Mouse (Mus musculus) B cell, adult 2 months (primary cell): ENCODE data around the gene Pet117.
"Not testable (repeated sequence)": the region's sequence is repeated elsewhere in the genome, so short reads cannot be mapped to it uniquely, and the experiment has no call there.

Experiments
- DNase-seq, 2 experiments: peaks; one replicate each; pipeline ENCODE4 v3.0.0; 2022

The Pet117 gene

DNA sequence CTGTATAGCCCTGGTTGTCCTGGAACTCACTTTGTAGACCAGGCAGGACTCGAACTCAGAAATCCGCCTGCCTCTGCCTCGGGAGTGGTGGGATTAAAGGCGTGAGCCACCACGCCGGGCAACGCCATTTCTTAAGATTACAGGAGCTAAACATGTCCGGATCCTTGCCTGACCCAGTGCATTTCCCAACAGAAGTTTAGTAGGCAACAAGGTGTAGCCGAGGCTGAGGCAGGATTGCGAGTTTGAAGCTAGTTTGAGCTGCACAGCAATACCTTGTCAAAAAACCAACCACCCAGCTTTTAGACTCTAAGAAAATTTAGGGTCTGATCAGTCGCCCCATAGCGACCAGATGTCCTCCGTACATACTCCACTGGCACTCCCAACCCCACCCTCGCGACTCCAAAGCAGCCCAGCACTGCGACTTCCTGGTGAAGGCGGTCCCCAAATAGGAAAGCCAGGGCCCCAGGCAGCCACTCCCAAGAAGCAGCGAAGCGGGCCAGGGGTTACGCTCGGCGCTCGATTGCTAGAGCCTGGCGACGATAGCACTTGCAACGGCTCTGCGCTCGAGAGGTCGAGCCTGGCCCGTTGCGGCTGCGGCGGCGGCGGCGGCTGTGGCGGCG is at the start of gene Pet117, which contains the start of gene Kat14:
Gene Pet117, plus strand, starts transcription at position 597 of the 620 bp plus-strand sequence.
Gene Kat14, plus strand, starts transcription at position 584 of the 620 bp plus-strand sequence.
- DNase-seq: peak; percentile 90 to 91

DNA sequence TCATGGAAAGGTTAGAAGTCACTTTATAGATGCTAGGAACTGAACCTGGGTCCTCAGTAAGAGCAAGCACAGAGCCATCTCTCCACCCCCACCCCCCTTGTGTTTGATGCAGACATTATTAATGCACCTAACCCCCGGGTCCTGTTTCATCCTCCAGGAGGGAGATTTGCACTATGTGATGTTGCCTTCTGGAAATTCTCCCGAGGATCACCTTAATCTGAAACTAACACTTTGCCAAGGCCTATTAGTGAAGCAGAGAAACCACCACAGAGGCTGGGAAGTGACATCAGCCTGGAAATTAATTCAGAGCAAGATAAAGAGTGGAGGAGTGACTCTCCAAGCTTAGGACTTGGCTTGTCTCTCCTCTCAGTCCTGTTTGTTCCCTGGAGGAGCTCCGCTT is 44.6 kb upstream of the Pet117 start:
- no peak for DNase-seq

- no peak for DNase-seq
These were observed 39.3 kb upstream of the Pet117 start for GRCm38 (mm10) chr2:144329451-144329850.

DNA sequence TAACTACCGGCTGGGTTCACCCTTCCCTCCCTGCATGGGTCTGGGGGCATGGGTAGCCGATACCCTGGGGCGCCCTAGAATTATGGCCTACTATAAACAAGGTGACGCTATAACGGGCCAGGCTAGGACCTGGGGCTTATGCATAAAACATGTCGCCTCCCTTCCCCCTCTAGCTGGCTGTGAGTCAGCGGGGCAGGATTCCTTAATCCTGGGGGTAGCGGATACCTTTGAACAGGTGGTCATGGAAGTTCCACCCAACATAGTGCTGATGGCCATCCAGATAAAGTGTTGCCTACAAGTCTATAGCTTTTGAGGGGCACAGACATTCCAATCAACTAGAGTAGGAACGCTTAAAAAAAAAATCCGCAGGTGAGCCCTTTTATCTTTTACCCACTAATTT is 38.9 kb upstream of the Pet117 start:
- peak; percentile 10 to 19 for DNase-seq

GRCm38 (mm10) chr2:144330352-144330959 is 38.3 kb upstream of the Pet117 start:
- no peak for DNase-seq

DNA sequence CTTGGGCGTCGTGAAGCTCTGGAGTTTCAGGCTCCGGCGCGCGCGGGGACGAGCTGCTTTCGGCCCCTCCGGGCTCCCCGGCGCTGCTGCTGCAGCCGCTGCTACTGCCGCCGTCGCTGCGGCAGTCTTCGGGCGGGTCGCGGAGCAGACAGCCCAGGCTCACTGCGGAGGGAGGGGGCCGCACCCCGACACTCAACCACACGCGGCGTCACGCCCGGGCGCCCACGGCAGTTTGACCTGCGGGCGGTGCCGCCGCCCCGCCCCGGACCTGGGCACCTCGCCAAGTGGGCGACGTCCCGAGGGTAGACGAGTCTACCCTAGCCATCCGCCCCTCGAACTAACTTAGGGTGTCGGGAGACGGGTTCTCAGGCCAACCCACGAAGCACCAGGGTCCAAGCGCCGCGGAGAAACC is 37.8 kb upstream of the Pet117 start:
- DNase-seq: peak; percentile 29 to 38

DNA sequence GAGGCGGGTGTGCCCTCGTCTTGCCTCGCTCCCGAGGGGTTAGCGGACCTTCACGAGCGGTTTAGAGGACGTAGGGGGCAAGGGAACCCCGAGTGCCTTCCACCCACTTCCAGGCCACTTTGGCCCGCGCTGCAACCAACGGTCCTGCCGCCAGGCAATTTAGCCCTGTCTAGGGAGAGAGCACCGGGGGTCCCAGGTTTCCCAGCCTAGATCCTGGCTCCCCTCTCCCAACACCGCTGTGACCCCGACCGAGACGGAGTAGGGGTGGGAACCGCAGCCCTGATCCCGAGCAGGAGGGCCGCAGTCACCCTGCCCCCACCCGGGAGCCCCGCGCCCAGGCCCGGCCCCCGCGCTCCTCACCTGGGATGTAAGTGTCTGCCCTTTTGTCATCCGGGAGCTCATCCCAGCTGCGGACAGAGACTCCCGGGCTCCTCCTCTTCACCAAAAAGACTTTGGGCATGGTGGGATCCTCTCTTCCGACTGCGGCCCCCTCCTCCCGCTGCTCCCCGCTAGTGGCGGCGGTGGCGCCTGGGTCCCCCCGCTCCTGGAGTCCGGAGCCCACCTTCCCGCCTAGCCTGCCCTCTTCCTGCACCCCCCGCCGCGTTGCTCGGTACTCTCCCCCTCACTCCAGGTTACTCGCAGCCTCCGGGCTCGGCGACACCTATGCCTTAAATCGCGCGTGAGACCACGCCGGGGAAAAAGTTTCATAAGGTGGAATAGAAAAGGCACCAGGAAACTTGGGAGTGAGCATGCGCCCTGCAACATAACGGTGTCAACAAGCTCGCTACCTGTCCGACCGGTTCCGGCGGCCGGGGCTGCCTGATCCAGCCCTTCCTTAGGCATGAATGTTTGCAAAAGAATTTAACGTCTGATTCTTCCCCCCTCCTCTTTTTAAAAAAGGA is 37.1 kb upstream of the Pet117 start, which contains the start of gene Ovol2:
Gene Ovol2, minus strand, starts transcription at position 746 of the 902 bp plus-strand sequence.
- DNase-seq: peak; percentile 21

GRCm38 (mm10) chr2:144332486-144332885 is 36.3 kb upstream of the Pet117 start:
- DNase-seq: no peak

- no peak for DNase-seq
These were observed 35.5 kb upstream of the Pet117 start for GRCm38 (mm10) chr2:144333138-144333842.

GRCm38 (mm10) chr2:144337230-144337629 is 31.6 kb upstream of the Pet117 start:
- no peak for DNase-seq

DNA sequence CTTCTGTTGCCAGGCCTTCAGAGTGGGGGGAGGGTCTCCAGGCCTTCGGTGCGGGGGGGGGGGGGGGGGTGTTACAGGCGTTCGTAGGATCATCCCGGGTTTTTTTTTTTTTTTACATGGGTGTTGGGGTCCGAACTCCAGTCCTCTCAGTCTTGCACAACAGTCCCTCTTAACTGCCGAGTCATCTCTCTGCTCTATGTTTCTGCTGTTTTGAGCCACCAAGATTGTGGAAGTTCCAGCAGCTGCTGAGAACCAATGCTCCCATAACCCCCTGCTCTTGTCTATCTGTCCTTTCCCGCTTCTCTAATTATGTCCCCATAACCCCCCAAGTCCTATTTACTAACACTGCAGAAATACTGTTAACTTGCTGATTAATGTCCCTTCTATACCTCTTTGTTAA is 31.1 kb upstream of the Pet117 start:
- DNase-seq: no peak

- DNase-seq: not testable (repeated sequence)
These were observed 30.6 kb upstream of the Pet117 start for GRCm38 (mm10) chr2:144338149-144338548.

DNA sequence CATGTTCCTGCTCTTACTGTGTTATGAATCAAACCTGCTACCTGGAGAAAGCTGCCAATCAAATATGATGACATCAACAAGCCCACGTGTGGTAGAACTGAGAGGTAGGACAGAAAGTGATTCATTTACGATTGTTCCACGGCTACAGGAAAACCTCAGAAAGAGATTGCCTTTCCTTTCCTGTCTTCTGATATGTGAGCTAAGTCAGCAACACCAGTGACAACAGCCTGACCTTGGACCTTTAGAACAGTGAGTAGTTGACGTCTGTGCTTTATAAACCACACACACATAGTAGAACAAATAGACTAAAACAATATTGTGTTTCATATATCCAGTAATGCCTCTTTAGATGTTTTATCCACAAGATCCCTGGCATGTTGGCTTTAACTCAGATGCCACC is 25.6 kb upstream of the Pet117 start:
- no peak for DNase-seq

- DNase-seq: peak in 1 of 2 experiments; percentile 7
These were observed 20.3 kb upstream of the Pet117 start for GRCm38 (mm10) chr2:144348525-144348924.

DNA sequence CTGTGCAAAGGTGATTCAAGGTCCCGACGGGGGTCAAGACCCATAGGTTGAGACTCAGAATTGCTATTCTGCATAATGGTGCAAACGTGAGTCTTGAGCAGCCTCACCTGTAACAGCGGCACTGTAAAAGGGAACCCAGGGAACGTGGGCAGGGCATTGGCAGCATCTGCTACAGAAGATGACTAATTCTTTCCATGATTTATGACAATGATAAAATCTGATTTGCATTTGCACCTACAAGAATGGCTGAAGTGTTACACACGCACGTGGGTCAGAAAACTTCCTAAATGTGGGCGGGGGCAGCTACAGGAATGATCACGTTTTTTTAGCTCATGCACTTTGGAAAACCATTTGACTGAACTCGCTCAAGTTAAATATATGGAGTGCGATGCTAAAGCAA is 16.0 kb upstream of the Pet117 start:
- no peak for DNase-seq

DNA sequence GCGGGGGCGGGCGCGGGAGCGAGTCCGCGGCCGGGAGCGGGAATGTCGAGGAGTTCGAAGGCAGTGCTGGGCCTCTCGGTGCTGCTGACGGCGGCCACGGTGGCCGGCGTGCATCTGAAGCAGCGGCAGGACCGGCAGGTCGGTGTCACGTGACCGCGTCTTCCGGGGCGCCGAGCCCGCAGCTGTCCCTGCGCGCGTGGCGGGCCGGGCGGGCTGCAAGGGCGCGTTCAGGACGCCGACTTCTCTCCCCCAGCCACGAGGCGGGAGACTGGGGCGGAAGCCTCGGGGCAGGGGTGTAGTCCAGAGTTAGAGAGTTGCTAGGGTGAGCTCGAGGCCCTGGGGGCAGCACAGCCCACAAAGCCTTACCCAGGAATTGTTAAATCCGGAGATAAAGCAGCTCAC is 225 bp downstream of the Pet117 start:
- DNase-seq: no peak

DNA sequence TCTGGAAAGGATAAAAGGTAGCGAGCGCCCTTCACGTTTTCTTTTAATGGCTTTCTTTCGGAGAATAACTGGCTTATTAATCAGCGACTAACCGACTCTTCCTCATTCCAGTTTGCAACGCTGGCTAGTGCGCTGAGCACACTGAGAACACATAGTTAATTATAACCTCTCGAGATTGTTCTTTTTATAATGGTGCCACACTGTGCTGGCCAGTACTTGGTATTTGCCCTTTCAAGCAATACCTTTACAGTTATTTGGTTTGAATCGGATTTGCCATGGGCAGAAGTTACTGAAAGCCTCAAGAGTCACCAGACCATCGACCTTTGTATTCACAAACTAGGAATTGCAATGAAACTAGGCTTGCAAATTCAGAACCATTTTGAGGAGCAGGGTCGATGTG is 715 bp downstream of the Pet117 start:
- no peak for DNase-seq

GRCm38 (mm10) chr2:144371566-144371965 is 2.8 kb downstream of the Pet117 start:
- no peak for DNase-seq

DNA sequence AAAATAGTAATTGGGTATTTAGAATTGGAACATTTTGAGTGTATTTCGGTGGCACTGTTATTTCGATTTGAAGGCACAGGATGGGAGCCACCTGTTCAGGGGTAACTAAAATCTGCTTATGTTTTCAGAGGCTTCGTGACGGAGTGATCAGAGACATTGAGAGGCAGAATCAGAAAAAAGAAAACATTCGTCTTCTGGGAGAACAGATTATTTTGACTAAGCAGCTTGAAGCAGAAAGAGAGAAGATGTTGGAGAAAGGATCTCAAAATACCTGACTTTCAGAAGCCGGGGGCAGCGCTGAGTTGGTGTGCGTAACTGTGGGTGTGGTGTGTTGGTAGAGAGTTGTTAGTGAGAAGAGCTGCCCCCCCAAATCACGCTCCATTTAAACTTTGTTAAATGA is 4.3 kb downstream of the Pet117 start:
- DNase-seq: no peak

DNA sequence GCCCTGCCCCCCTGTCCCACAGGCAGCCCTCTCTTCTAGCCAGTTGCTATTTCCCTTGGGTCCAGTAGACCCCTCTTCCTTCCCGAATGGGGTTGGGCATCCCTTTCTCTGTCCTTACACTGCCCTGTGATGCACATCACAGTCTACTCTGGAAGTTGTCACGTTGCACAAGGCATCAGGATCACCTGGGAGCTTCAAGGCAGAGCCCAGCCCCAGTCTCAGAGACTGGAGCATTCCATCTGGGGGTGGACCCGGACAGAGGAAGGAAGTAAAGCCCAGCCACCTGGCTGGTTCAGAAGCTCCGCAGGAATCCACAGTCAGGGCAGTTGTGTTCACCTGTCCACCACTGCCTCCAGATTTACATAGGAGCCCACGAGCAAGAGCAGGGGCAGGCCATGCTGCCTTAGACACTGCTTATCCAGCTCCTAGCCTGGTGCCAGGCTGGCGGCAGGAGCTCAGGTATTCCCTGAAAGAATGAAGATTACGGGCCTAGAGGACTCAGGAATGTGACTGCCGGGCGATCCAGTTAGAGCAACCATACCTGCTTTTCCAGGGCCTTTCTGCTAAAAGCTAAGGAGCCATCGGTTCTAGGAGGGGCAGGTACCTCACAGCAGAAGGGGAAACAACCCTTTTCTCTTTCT is 6.4 kb downstream of the Pet117 start:
- DNase-seq: no peak

- no peak for DNase-seq
These were observed 12.5 kb downstream of the Pet117 start for GRCm38 (mm10) chr2:144381293-144381692.

DNA sequence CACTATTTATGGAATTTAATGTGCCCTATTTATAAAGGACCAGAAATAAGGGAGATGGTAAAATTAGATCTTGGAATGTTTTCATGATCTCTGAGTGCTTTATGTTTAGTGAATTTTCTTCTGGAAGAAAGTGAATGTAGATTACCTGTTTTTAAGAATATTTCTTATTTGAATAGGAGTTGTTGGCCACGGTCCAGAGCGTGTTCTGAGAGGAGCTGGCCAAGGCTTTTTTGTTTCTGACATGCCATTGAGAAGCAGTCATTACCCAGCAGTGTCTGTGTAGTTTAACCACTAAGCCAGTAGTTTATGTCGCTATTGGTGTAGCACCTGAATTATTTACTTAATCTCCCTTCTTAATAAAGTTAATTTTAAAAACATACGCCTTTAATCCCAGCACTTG is 12.9 kb downstream of the Pet117 start:
- DNase-seq: no peak
